Mouse (Mus musculus) forebrain, embryonic 12.5 days (tissue): ENCODE data around the gene Camkk1. TPM values are rescaled to one million over a fixed set of nuclear protein-coding genes. Genes with fewer than 3 reads are reported as not detected.
A peak's percentile ranks its signal among the peaks of the same experiment; 100 is the strongest.

ENCODE experiments used
- ATAC-seq: fragments of 200-750 bp; cut with Nextera tagmentation; 2 replicates; pipeline ENCODE4 v1.8.0; 2017; ENCODE audit warnings: moderate TSS enrichment; ENCODE audit not compliant: low FRiP score
- H3K27ac ChIP-seq: fragments of 300-500 bp; sonication (generic); 2 replicates; pipeline ENCODE4 v1.5.1; 2016; ENCODE audit warnings: mild to moderate bottlenecking
- H3K27me3 ChIP-seq: fragments of 300-500 bp; sonication (generic); 2 replicates; pipeline ENCODE4 v1.6.1; 2016; ENCODE audit warnings: mild to moderate bottlenecking
- H3K36me3 ChIP-seq: fragments of 300-500 bp; sonication (generic); replicated peaks from 2 replicates; pipeline ENCODE4 v1.6.1; 2016; ENCODE audit warnings: mild to moderate bottlenecking
- H3K4me1 ChIP-seq: fragments of 300-500 bp; sonication (generic); 2 replicates; pipeline ENCODE4 v1.6.1; 2016
- H3K4me2 ChIP-seq: fragments of 300-500 bp; sonication (generic); 2 replicates; pipeline ENCODE4 v1.6.1; 2016; ENCODE audit warnings: mild to moderate bottlenecking, moderate library complexity
- H3K4me3 ChIP-seq: fragments of 300-500 bp; sonication (generic); replicated peaks from 2 replicates; pipeline ENCODE4 v1.5.1; 2016; ENCODE audit warnings: mild to moderate bottlenecking
- H3K9ac ChIP-seq: fragments of 300-500 bp; sonication (generic); 2 replicates; pipeline ENCODE4 v1.6.1; 2016; ENCODE audit warnings: mild to moderate bottlenecking
- H3K9me3 ChIP-seq: fragments of 300-500 bp; sonication (generic); 2 replicates; pipeline ENCODE4 v1.6.1; 2016
- WGBS: fragments of 180-500 bp; shearing (Covaris S2); methylation state at CpG from one replicate; pipeline ENCODE4 v1.1.7; 2016; 5-methylcytosine and 5-hydroxymethylcytosine counted together
- polyA plus RNA-seq: library from polyadenylated mRNA; unstranded; fragments of >200 nt; fragmentation: Nextera tagmentation; extraction: Ambion mirVana; gene quantifications from 2 replicates; pipeline ENCODE4 v1.2.1, GENCODE M21; 2016

Camkk1 gene
- polyA plus RNA-seq, 1 experiment from 2014 or later, result 9.7 TPM

GRCm38 (mm10) chr11:73039102-73039799, 20.4 kb downstream of the Camkk1 start:
- ATAC-seq, result peak; percentile 67; the same call in 1 of the 2 replicates
- no peak overlapping the region for H3K4me2 ChIP-seq

GRCm38 (mm10) chr11:73044229-73044755, 25.5 kb downstream of the Camkk1 start:
- H3K9me3 ChIP-seq, result no peaks in the 10 kb centered on the region
- no peak for ATAC-seq
- H3K4me3 ChIP-seq, result no peak overlapping the region
- no peak overlapping the region for H3K9ac ChIP-seq
- no peaks in the 10 kb centered on the region for H3K27me3 ChIP-seq
- no peaks in the 10 kb centered on the region for H3K36me3 ChIP-seq
- H3K27ac ChIP-seq, result no peak overlapping the region
- H3K4me2 ChIP-seq, result no peak overlapping the region
- H3K4me1 ChIP-seq, result peaks cover 9% of the 10 kb centered on the region
- 69% methylated on average over 6 of the region's 6 CpGs for WGBS

More at GRCm38 (mm10) chr11:73039102-73039799, 20.4 kb downstream of the Camkk1 start:
- Histone ChIP-seq H3K36me3 (no peaks in the 10 kb centered on the region), H3K27ac (no peak overlapping the region), H3K9me3 (no peaks in the 10 kb centered on the region), H3K9ac (no peak overlapping the region), H3K4me1 (no peaks in the 10 kb centered on the region), H3K27me3 (no peaks in the 10 kb centered on the region), H3K4me3 (no peak overlapping the region)
- 61% methylated on average over 9 of the region's 9 CpGs for WGBS

- H3K4me2 ChIP-seq, result no peak overlapping the region
- H3K9me3 ChIP-seq, result no peaks in the 10 kb centered on the region
- H3K27me3 ChIP-seq, result no peaks in the 10 kb centered on the region
- no peak overlapping the region for H3K4me3 ChIP-seq
- ATAC-seq, result no peak
- 72% methylated on average over 4 of the region's 4 CpGs for WGBS
- H3K9ac ChIP-seq, result no peak overlapping the region
- H3K36me3 ChIP-seq, result no peaks in the 10 kb centered on the region
- no peak overlapping the region for H3K27ac ChIP-seq
- H3K4me1 ChIP-seq, result peaks cover 13% of the 10 kb centered on the region
Observed at GRCm38 (mm10) chr11:73044789-73045188, 26.0 kb downstream of the Camkk1 start.

- Histone ChIP-seq H3K9me3 (no peaks in the 10 kb centered on the region), H3K4me3 (peak within 1 kb of the TSS; percentile 93), H3K4me2 (peak within 1 kb of the TSS; percentile 91), H3K36me3 (peaks cover 15% of the 10 kb centered on the region), H3K4me1 (peaks cover 13% of the 10 kb centered on the region), H3K27me3 (no peaks in the 10 kb centered on the region), H3K9ac (peak within 1 kb of the TSS; percentile 92), H3K27ac (peak within 1 kb of the TSS; percentile 85)
- peak; percentile 96 for ATAC-seq
- under 1% methylated on average over 39 of the region's 39 CpGs for WGBS
Observed at GRCm38 (mm10) chr11:73047542-73047996, 28.8 kb downstream of the Camkk1 start, which contains the start of gene Ncbp3. Gene Ncbp3, plus strand, starts transcription at chr11:73047783.

- H3K4me1 ChIP-seq, result peaks cover 13% of the 10 kb centered on the region
- H3K27ac ChIP-seq, result peak overlapping the region; percentile 85
- H3K4me2 ChIP-seq, result peak overlapping the region; percentile 91
- peak; percentile 74 for ATAC-seq
- 1% methylated on average over 55 of the region's 55 CpGs for WGBS
- no peaks in the 10 kb centered on the region for H3K27me3 ChIP-seq
- H3K9ac ChIP-seq, result peak overlapping the region; percentile 92
- H3K9me3 ChIP-seq, result no peaks in the 10 kb centered on the region
- peak overlapping the region; percentile 93 for H3K4me3 ChIP-seq
- H3K36me3 ChIP-seq, result peaks cover 21% of the 10 kb centered on the region
Observed at GRCm38 (mm10) chr11:73048030-73048876, 29.4 kb downstream of the Camkk1 start.

GRCm38 (mm10) chr11:73049335-73049734, 30.5 kb downstream of the Camkk1 start:
- H3K36me3 ChIP-seq, result peaks cover 31% of the 10 kb centered on the region
- H3K9me3 ChIP-seq, result no peaks in the 10 kb centered on the region
- H3K9ac ChIP-seq, result peak overlapping the region; percentile 26
- peak overlapping the region; percentile 91 for H3K4me2 ChIP-seq
- ATAC-seq, result no peak
- 3% methylated on average over 4 of the region's 4 CpGs for WGBS
- peak overlapping the region; percentile 93 for H3K4me3 ChIP-seq
- H3K27ac ChIP-seq, result no peak overlapping the region
- H3K4me1 ChIP-seq, result peaks cover 13% of the 10 kb centered on the region
- H3K27me3 ChIP-seq, result no peaks in the 10 kb centered on the region

- Histone ChIP-seq H3K4me2 (no peak overlapping the region), H3K9me3 (no peaks in the 10 kb centered on the region), H3K9ac (no peak overlapping the region), H3K27ac (no peak overlapping the region), H3K36me3 (peaks cover 63% of the 10 kb centered on the region), H3K4me1 (peaks cover 13% of the 10 kb centered on the region), H3K4me3 (no peak overlapping the region), H3K27me3 (no peaks in the 10 kb centered on the region)
- ATAC-seq, result no peak
- 85% methylated on average over 1 of the region's 1 CpGs for WGBS
Observed at GRCm38 (mm10) chr11:73052795-73053194, 34.0 kb downstream of the Camkk1 start.

- H3K9me3 ChIP-seq, result no peaks in the 10 kb centered on the region
- no peaks in the 10 kb centered on the region for H3K27me3 ChIP-seq
- no peaks in the 10 kb centered on the region for H3K4me1 ChIP-seq
- no peak overlapping the region for H3K27ac ChIP-seq
- no peak overlapping the region for H3K4me3 ChIP-seq
- peaks cover 66% of the 10 kb centered on the region for H3K36me3 ChIP-seq
- WGBS, result 93% methylated on average over 5 of the region's 5 CpGs
- H3K9ac ChIP-seq, result no peak overlapping the region
- no peak overlapping the region for H3K4me2 ChIP-seq
- no peak for ATAC-seq
Observed at GRCm38 (mm10) chr11:73057701-73058100, 38.9 kb downstream of the Camkk1 start.

GRCm38 (mm10) chr11:73059630-73060029, 40.8 kb downstream of the Camkk1 start:
- Histone ChIP-seq H3K4me1 (no peaks in the 10 kb centered on the region), H3K4me3 (no peak overlapping the region), H3K9me3 (no peaks in the 10 kb centered on the region), H3K36me3 (peaks cover 50% of the 10 kb centered on the region), H3K4me2 (no peak overlapping the region), H3K27ac (no peak overlapping the region), H3K9ac (no peak overlapping the region), H3K27me3 (no peaks in the 10 kb centered on the region)
- no peak for ATAC-seq
- 95% methylated on average over 3 of the region's 3 CpGs for WGBS

- 96% methylated on average over 3 of the region's 3 CpGs for whole genome bisulfite sequencing
- no peak for ATAC-seq
- H3K36me3 ChIP-seq, result peaks cover 41% of the 10 kb centered on the region
Observed at GRCm38 (mm10) chr11:73061413-73061812, 42.6 kb downstream of the Camkk1 start.

GRCm38 (mm10) chr11:73071839-73072238, 53.0 kb downstream of the Camkk1 start:
- Histone ChIP-seq H3K27me3 (no peaks in the 10 kb centered on the region), H3K9ac (no peak overlapping the region), H3K36me3 (peaks cover 76% of the 10 kb centered on the region), H3K4me3 (no peak overlapping the region), H3K9me3 (no peaks in the 10 kb centered on the region), H3K4me1 (no peaks in the 10 kb centered on the region), H3K4me2 (no peak overlapping the region), H3K27ac (no peak overlapping the region)
- 81% methylated on average over 3 of the region's 3 CpGs for WGBS
- ATAC-seq, result no peak

More at GRCm38 (mm10) chr11:73061413-73061812, 42.6 kb downstream of the Camkk1 start:
- no peaks in the 10 kb centered on the region for H3K9me3 ChIP-seq
- H3K27ac ChIP-seq, result no peak overlapping the region
- H3K4me3 ChIP-seq, result no peak overlapping the region
- no peak overlapping the region for H3K9ac ChIP-seq
- H3K27me3 ChIP-seq, result no peaks in the 10 kb centered on the region
- no peak overlapping the region for H3K4me2 ChIP-seq
- H3K4me1 ChIP-seq, result no peaks in the 10 kb centered on the region

- H3K27me3 ChIP-seq, result no peaks in the 10 kb centered on the region
- H3K9me3 ChIP-seq, result no peaks in the 10 kb centered on the region
- no peak overlapping the region for H3K27ac ChIP-seq
- H3K36me3 ChIP-seq, result peaks cover 84% of the 10 kb centered on the region
- H3K4me2 ChIP-seq, result no peak overlapping the region
- H3K4me3 ChIP-seq, result no peak overlapping the region
- ATAC-seq, result no peak
- no peaks in the 10 kb centered on the region for H3K4me1 ChIP-seq
- WGBS, result 90% methylated on average over 4 of the region's 4 CpGs
- H3K9ac ChIP-seq, result no peak overlapping the region
Observed at GRCm38 (mm10) chr11:73076295-73076694, 57.5 kb downstream of the Camkk1 start.
